ENCODE assay signal across 10 mouse cellular contexts in genomic region chr12:68599681-68600596, GRCm38 (mm10).
A peak's percentile ranks its signal among the peaks of the same experiment; 100 is the strongest.
DNase-seq lines count a peak whose midpoint lies in the region; ATAC-seq lines count a peak whose summit lies in the region.
"Had no signal": no experiment of that assay in that cellular context is flagged by ENCODE, and none has a peak within 500 bp of the region (broad histone marks: within the 10 kb centered on the region; RNA-seq: fewer than 3 reads in every experiment).

No protein-coding gene starts in this region.

- peak; percentile 3 for DNase-seq in embryo, embryonic 9.5 days (ENCODE audit: extremely low spot score)
- no peak for DNase-seq in embryo, embryonic 10 days (ENCODE audit: low spot score)
- peak; percentile 12 to 31 for DNase-seq in right cerebral cortex, adult 2 months (ENCODE audit: low spot score in 2 of 2)
- no peak for DNase-seq in right cerebral cortex, postnatal 4 days
- DNase-seq in layer of hippocampus, postnatal 14 days (ENCODE audit: low spot score in 2 of 2), result peak; percentile 22 to 53
- DNase-seq in urinary bladder, postnatal 10 days (ENCODE audit: low spot score), result no peak
- no peak for DNase-seq in urinary bladder, postnatal 36 days (ENCODE audit: low spot score in 2 of 2)
- DNase-seq: liver, embryonic 13.5 days had no signal

- WGBS in stomach, embryonic 16.5 days, result 31% methylated on average over 7 of the region's 7 CpGs

- no peaks in the 10 kb centered on the region for H3K36me3 ChIP-seq in stomach, embryonic 16.5 days (ENCODE audit: control insufficient read depth, insufficient read depth, low read length)
- H3K36me3 ChIP-seq: heart, embryonic 13.5 days; liver, embryonic 13.5 days had no signal

- H3K4me1 ChIP-seq in stomach, embryonic 16.5 days (ENCODE audit: control insufficient read depth, insufficient read depth, low read length), result no peaks in the 10 kb centered on the region
- H3K4me1 ChIP-seq: liver, embryonic 13.5 days had no signal

- H3K27me3 ChIP-seq in stomach, embryonic 16.5 days (ENCODE audit: control insufficient read depth, insufficient read depth, low read length), result no peaks in the 10 kb centered on the region
- H3K27me3 ChIP-seq: heart, embryonic 13.5 days; liver, embryonic 13.5 days had no signal

- H3K9ac ChIP-seq in stomach, embryonic 16.5 days (ENCODE audit: low read length), result no peak overlapping the region
- H3K9ac ChIP-seq: heart, embryonic 13.5 days; liver, embryonic 13.5 days had no signal

- no peak overlapping the region for H3K4me2 ChIP-seq in stomach, embryonic 16.5 days (ENCODE audit: low read depth, low read length)
- H3K4me2 ChIP-seq: heart, embryonic 13.5 days; liver, embryonic 13.5 days had no signal

- H3K27ac ChIP-seq in stomach, embryonic 16.5 days (ENCODE audit: low read length), result no peak overlapping the region
- H3K27ac ChIP-seq: heart, embryonic 13.5 days; liver, embryonic 13.5 days had no signal

- ATAC-seq in stomach, embryonic 16.5 days (ENCODE audit: insufficient read depth, low FRiP score), result peak; percentile 56; the same call in 1 of the 2 replicates

- no peak overlapping the region for H3K4me3 ChIP-seq in stomach, embryonic 16.5 days (replicated peaks; ENCODE audit: low read length)
- H3K4me3 ChIP-seq: heart, embryonic 13.5 days; liver, embryonic 13.5 days had no signal

- no peaks in the 10 kb centered on the region for H3K9me3 ChIP-seq in stomach, embryonic 16.5 days (replicated peaks; ENCODE audit: control insufficient read depth, low read length)
- H3K9me3 ChIP-seq: heart, embryonic 13.5 days; liver, embryonic 13.5 days had no signal

Comparison
In these comparisons a context has a peak if more than half of its experiments do, and no peak if none do; other contexts are left out.
1. DNase-seq: peak in embryo, embryonic 9.5 days (single experiment), right cerebral cortex, adult 2 months (2 of 2) and layer of hippocampus, postnatal 14 days (2 of 2); none in embryo, embryonic 10 days (single experiment), right cerebral cortex, postnatal 4 days (single experiment), urinary bladder, postnatal 10 days (single experiment) and urinary bladder, postnatal 36 days (0 of 2).